Mouse (Mus musculus): ENCODE measurements around the gene Bend3. TPM values are rescaled to one million over a fixed set of nuclear protein-coding genes. Genes with fewer than 3 reads are reported as not detected.

The Bend3 gene
- total and polyA plus RNA-seq, 3 experiments, result 13.0 to 32.8 (median 18.7) TPM

GRCm38 (mm10) chr10:43512976-43513375, 34.3 kb downstream of the Bend3 start:
- Histone ChIP-seq H3K9me3 (replicated peaks; ENCODE audit: insufficient read depth, low read length) (no peaks in the 10 kb centered on the region), H3K79me2 (ENCODE audit: control insufficient read depth, insufficient read depth, low read length, poor library complexity) (no peaks in the 10 kb centered on the region), H3K4me3 (ENCODE audit: control insufficient read depth in 1 of 2, insufficient read depth in 1 of 2, low read depth in 2 of 2, low read length in 2 of 2) (no peak overlapping the region), H3K27ac (ENCODE audit: control insufficient read depth, low read depth, low read length) (no peak overlapping the region), H3K9ac (ENCODE audit: control insufficient read depth, low read depth, low read length, poor library complexity, severe bottlenecking) (no peak overlapping the region), H3K4me1 (ENCODE audit: control insufficient read depth in 1 of 2, insufficient read depth in 2 of 2, low read length in 2 of 2) (peaks cover 0 to 2% of the 10 kb centered on the region in 2 experiments; a peak in 1 of 4 replicates), H3K36me3 (ENCODE audit: control insufficient read depth in 1 of 2, insufficient read depth in 2 of 2, low read length in 2 of 2) (no peaks in the 10 kb centered on the region), H3K27me3 (ENCODE audit: control insufficient read depth in 1 of 2, insufficient read depth in 2 of 2, low read length in 2 of 2) (no peaks in the 10 kb centered on the region)
- no peak for TF ChIP-seq TBP (IDR thresholded peaks at IDR 0.05; ENCODE audit: low read depth, low read length)
- no peak for TF ChIP-seq MAFK (IDR thresholded peaks at IDR 0.05; ENCODE audit: borderline replicate concordance, low read depth, low read length)
- no peak for TF ChIP-seq RAD21 (IDR thresholded peaks at IDR 0.05; ENCODE audit: low read depth, low read length)
- no peak for TF ChIP-seq USF2 (IDR thresholded peaks at IDR 0.05; ENCODE audit: borderline replicate concordance in 1 of 2, insufficient read depth in 1 of 2, low read depth in 1 of 2, low read length in 2 of 2)
- no peak for TF ChIP-seq UBTF (IDR thresholded peaks at IDR 0.05; ENCODE audit: borderline replicate concordance, insufficient read depth, low read depth, low read length)
- no peak for TF ChIP-seq MEF2A (IDR thresholded peaks at IDR 0.05; ENCODE audit: extremely low read depth, insufficient replicate concordance, low read depth, low read length, poor library complexity, severe bottlenecking)
- no peak for TF ChIP-seq GATA1 (IDR thresholded peaks at IDR 0.05; ENCODE audit: low read depth, low read length)
- TF ChIP-seq MYB (IDR thresholded peaks at IDR 0.05; ENCODE audit: low read depth, low read length), result no peak
- no peak for TF ChIP-seq EP300 (IDR thresholded peaks at IDR 0.05; ENCODE audit: low read depth in 1 of 2, low read length in 2 of 2)
- TF ChIP-seq POLR2AphosphoS5 (IDR thresholded peaks at IDR 0.05; ENCODE audit: borderline replicate concordance, low read depth, low read length), result no peak
- TF ChIP-seq RCOR1 (IDR thresholded peaks at IDR 0.05; ENCODE audit: low read depth, low read length), result no peak
- TF ChIP-seq MAX (IDR thresholded peaks at IDR 0.05; ENCODE audit: low read length), result no peak
- TF ChIP-seq MYC (IDR thresholded peaks at IDR 0.05; ENCODE audit: low read depth, low read length), result no peak
- TF ChIP-seq ETS1 (IDR thresholded peaks at IDR 0.05; ENCODE audit: low read depth, low read length), result no peak
- no peak for TF ChIP-seq TCF12 (IDR thresholded peaks at IDR 0.05; ENCODE audit: low read depth, low read length)
- TF ChIP-seq CTCF (IDR thresholded peaks at IDR 0.05 in 2 of 3, conservative IDR thresholded peaks at IDR 0.05 in 1 of 3; ENCODE audit: control insufficient read depth in 1 of 3, insufficient read depth in 1 of 3, low read depth in 2 of 3, low read length in 3 of 3, poor library complexity in 1 of 3, severe bottlenecking in 1 of 3), result no peak
- no peak for TF ChIP-seq KAT2A (conservative IDR thresholded peaks at IDR 0.05; ENCODE audit: low read depth, low read length)
- no peak for TF ChIP-seq ZMIZ1 (IDR thresholded peaks at IDR 0.05; ENCODE audit: low read depth, low read length)
- TF ChIP-seq TAL1 (IDR thresholded peaks at IDR 0.05; ENCODE audit: low read length), result no peak
- no peak for DNase-seq (ENCODE audit: low read depth, low spot score)

GRCm38 (mm10) chr10:43516992-43517660, 38.5 kb downstream of the Bend3 start:
- Histone ChIP-seq H3K4me1 (ENCODE audit: control insufficient read depth in 1 of 2, insufficient read depth in 2 of 2, low read length in 2 of 2) (peaks cover 0 to 2% of the 10 kb centered on the region in 2 experiments; a peak in 1 of 4 replicates), H3K4me3 (ENCODE audit: control insufficient read depth in 1 of 2, insufficient read depth in 1 of 2, low read depth in 2 of 2, low read length in 2 of 2) (no peak overlapping the region), H3K36me3 (ENCODE audit: control insufficient read depth in 1 of 2, insufficient read depth in 2 of 2, low read length in 2 of 2) (no peaks in the 10 kb centered on the region), H3K9me3 (replicated peaks; ENCODE audit: insufficient read depth, low read length) (no peaks in the 10 kb centered on the region), H3K79me2 (ENCODE audit: control insufficient read depth, insufficient read depth, low read length, poor library complexity) (no peaks in the 10 kb centered on the region), H3K9ac (ENCODE audit: control insufficient read depth, low read depth, low read length, poor library complexity, severe bottlenecking) (no peak overlapping the region), H3K27me3 (ENCODE audit: control insufficient read depth in 1 of 2, insufficient read depth in 2 of 2, low read length in 2 of 2) (no peaks in the 10 kb centered on the region), H3K27ac (ENCODE audit: control insufficient read depth, low read depth, low read length) (no peak overlapping the region)
- no peak for TF ChIP-seq TCF12 (IDR thresholded peaks at IDR 0.05; ENCODE audit: low read depth, low read length)
- no peak for TF ChIP-seq ETS1 (IDR thresholded peaks at IDR 0.05; ENCODE audit: low read depth, low read length)
- TF ChIP-seq POLR2AphosphoS2 (IDR thresholded peaks at IDR 0.05; ENCODE audit: low read length), result no peak
- TF ChIP-seq TBP (IDR thresholded peaks at IDR 0.05; ENCODE audit: low read depth, low read length), result no peak
- TF ChIP-seq POLR2A (IDR thresholded peaks at IDR 0.05; ENCODE audit: control insufficient read depth in 1 of 2, insufficient read depth in 1 of 2, low read depth in 1 of 2, low read length in 2 of 2, poor library complexity in 1 of 2), result no peak
- no peak for TF ChIP-seq MYB (IDR thresholded peaks at IDR 0.05; ENCODE audit: low read depth, low read length)
- no peak for TF ChIP-seq BHLHE40 (IDR thresholded peaks at IDR 0.05; ENCODE audit: borderline replicate concordance, low read depth, low read length)
- TF ChIP-seq POLR2AphosphoS5 (IDR thresholded peaks at IDR 0.05; ENCODE audit: borderline replicate concordance, low read depth, low read length), result no peak
- TF ChIP-seq SMC3 (IDR thresholded peaks at IDR 0.05; ENCODE audit: low read depth, low read length), result no peak
- no peak for TF ChIP-seq TAL1 (IDR thresholded peaks at IDR 0.05; ENCODE audit: low read length)
- TF ChIP-seq SIN3A (IDR thresholded peaks at IDR 0.05; ENCODE audit: low read length), result no peak
- no peak for DNase-seq (ENCODE audit: low read depth, low spot score)

All from MEL (cell line).